ENCODE assay signal across 8 mouse cellular contexts in the genomic region with DNA sequence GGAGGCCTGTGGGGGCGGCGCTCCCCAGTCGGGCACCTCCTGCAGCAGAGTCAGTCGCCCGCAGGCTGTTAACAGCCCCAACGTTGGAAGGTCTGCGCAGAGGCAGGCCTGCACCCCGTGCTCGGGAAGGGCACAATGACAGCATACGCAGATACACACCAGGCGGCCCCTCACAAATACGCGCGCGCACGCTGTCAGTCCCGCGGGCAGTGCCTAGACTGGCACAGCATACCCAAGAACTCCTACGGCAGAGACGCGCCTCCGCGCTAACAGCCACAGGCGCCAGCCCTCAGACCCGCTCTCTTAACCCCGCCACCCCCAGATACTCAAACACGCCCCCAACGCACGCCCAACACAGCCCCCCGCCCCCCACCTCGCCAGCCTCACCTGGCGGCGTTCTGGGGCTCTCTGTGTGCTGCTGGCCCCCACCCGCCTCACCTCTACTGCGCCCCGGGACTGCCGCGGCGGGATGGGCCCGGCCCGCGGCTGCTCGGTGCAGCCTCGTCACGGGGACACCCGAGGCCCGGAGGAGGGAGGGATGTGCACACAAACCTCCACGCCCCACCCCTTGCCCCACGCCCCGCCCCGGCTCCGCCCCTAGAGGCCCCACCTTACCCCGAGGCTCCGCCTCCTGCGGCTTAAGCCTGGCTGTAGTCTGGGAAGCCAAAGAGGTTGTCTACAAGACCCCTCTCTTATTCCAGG. TPM values are rescaled to one million over a fixed set of nuclear protein-coding genes. Genes with fewer than 3 reads are reported as not detected.
DNase-seq lines count a peak whose midpoint lies in the region; ATAC-seq lines count a peak whose summit lies in the region.

Gene Peli3 (minus strand): TSS at position 577 of the 702 bp plus-strand sequence.

- peak within 1 kb of the TSS; percentile 66 for H3K9ac ChIP-seq in hindbrain, embryonic 15.5 days

- peaks cover 19% of the 10 kb centered on the region for H3K4me1 ChIP-seq in hindbrain, embryonic 15.5 days (replicated peaks)

- peak; percentile 97 for ATAC-seq in hindbrain, embryonic 15.5 days (ENCODE audit: low FRiP score, low read depth)

- H3K27ac ChIP-seq in hindbrain, embryonic 15.5 days (replicated peaks): peak within 1 kb of the TSS; percentile 86

- WGBS in hindbrain, embryonic 15.5 days: under 1% methylated on average over 52 of the region's 55 CpGs

- no peaks in the 10 kb centered on the region for H3K9me3 ChIP-seq in hindbrain, embryonic 15.5 days

- H3K27me3 ChIP-seq in hindbrain, embryonic 15.5 days: no peaks in the 10 kb centered on the region

- H3K36me3 ChIP-seq in hindbrain, embryonic 15.5 days: no peaks in the 10 kb centered on the region

- H3K4me2 ChIP-seq in hindbrain, embryonic 15.5 days: peak within 1 kb of the TSS; percentile 73

- DNase-seq in NIH3T3 (ENCODE audit: low read depth): peak; percentile 94
- peak; percentile 89 to 95 for DNase-seq in cerebellum, postnatal 25 days
- DNase-seq in frontal cortex, postnatal 36 days (ENCODE audit: low spot score in 2 of 2): peak; percentile 65 to 75
- DNase-seq in left cerebral cortex, adult 18-20 months (ENCODE audit: low spot score in 2 of 2): peak; percentile 76 to 82
- peak; percentile 86 for DNase-seq in lung, postnatal 4 days
- peak; percentile 90 for DNase-seq in retina, postnatal 1 day
- peak; percentile 93 for DNase-seq in thymus, postnatal 4 days

- H3K4me3 ChIP-seq in hindbrain, embryonic 15.5 days: peak within 1 kb of the TSS; percentile 75

RNA-seq across cellular contexts. Expression of gene Peli3, which starts in this region (rescaled TPM):
- polyA plus RNA-seq in hindbrain, embryonic 15.5 days (2015; fragmentation: Nextera tagmentation; extraction: Ambion mirVana): 13.3 and 13.7 TPM in 2 replicates
- total RNA-seq in left cerebral cortex, adult 18-20 months (2021): 10 to 100 TPM; 25.3 to 27.0 TPM

Comparison
In these comparisons a context has a peak if more than half of its experiments do, and no peak if none do; other contexts are left out.
1. Peak in every context shown above with its lines: DNase-seq, ATAC-seq, H3K4me3 ChIP-seq and H3K27ac ChIP-seq.